9 mouse cellular contexts compared by ENCODE assay signal in genomic region chr11:54867049-54867385, GRCm38 (mm10). TPM values are rescaled to one million over a fixed set of nuclear protein-coding genes. Genes with fewer than 3 reads are reported as not detected.
DNase-seq lines count a peak whose midpoint lies in the region; ATAC-seq and TF ChIP-seq lines count a peak whose summit lies in the region.
"Had no signal": no experiment of that assay in that cellular context is flagged by ENCODE, and none has a peak within 500 bp of the region (broad histone marks: within the 10 kb centered on the region; RNA-seq: fewer than 3 reads in every experiment).

No protein-coding gene starts in this region.

- peak overlapping the region; percentile 84 for H3K4me3 ChIP-seq in C2C12 (ENCODE audit: insufficient read depth, poor library complexity, severe bottlenecking)
- H3K4me3 ChIP-seq in embryonic fibroblast, embryonic 13.5 days (ENCODE audit: insufficient read depth, low read length), result peak overlapping the region; percentile 92
- peak overlapping the region; percentile 68 for H3K4me3 ChIP-seq in kidney, embryonic 15.5 days (replicated peaks)
- peak overlapping the region; percentile 97 for H3K4me3 ChIP-seq in megakaryocyte, embryonic 14.5 days (replicated peaks)

- no peak for TF ChIP-seq CTCF in C2C12 (IDR thresholded peaks at IDR 0.05; ENCODE audit: control insufficient read depth, insufficient read depth, insufficient read length)
- TF ChIP-seq CTCF in embryonic fibroblast, embryonic 13.5 days (IDR thresholded peaks at IDR 0.05; ENCODE audit: borderline replicate concordance, insufficient read depth, low read length), result no peak

- H3K79me2 ChIP-seq in C2C12 (ENCODE audit: control insufficient read depth, insufficient read depth), result peaks cover 44% of the 10 kb centered on the region

- no peaks in the 10 kb centered on the region for H3K27me3 ChIP-seq in C2C12 (ENCODE audit: control insufficient read depth, insufficient read depth, insufficient read length)
- no peaks in the 10 kb centered on the region for H3K27me3 ChIP-seq in kidney, embryonic 15.5 days
- no peaks in the 10 kb centered on the region for H3K27me3 ChIP-seq in megakaryocyte, embryonic 14.5 days (replicated peaks)
- H3K27me3 ChIP-seq: Patski had no signal

- H3K9me3 ChIP-seq in kidney, embryonic 15.5 days (replicated peaks), result no peaks in the 10 kb centered on the region
- no peaks in the 10 kb centered on the region for H3K9me3 ChIP-seq in megakaryocyte, embryonic 14.5 days

- peak overlapping the region; percentile 65 for H3K4me2 ChIP-seq in kidney, embryonic 15.5 days

- H3K79me3 ChIP-seq in C2C12 (ENCODE audit: low read depth), result peaks cover 32% of the 10 kb centered on the region

- H3K4me1 ChIP-seq in embryonic fibroblast, embryonic 13.5 days (ENCODE audit: control insufficient read depth, insufficient read depth, low read length), result peaks cover 15% of the 10 kb centered on the region; the same call in 1 of the 2 replicates
- H3K4me1 ChIP-seq in kidney, embryonic 15.5 days, result peaks cover 39% of the 10 kb centered on the region
- peaks cover 66% of the 10 kb centered on the region for H3K4me1 ChIP-seq in megakaryocyte, embryonic 14.5 days

- H3K27ac ChIP-seq in embryonic fibroblast, embryonic 13.5 days (ENCODE audit: insufficient read depth, low read length), result peak overlapping the region; percentile 72
- peak overlapping the region; percentile 90 for H3K27ac ChIP-seq in kidney, embryonic 15.5 days

- ATAC-seq in kidney, embryonic 15.5 days (replicated peaks; ENCODE audit: low FRiP score), result peak; percentile 50

- DNase-seq in embryo, embryonic 10 days (ENCODE audit: low spot score), result peak; percentile 63
- DNase-seq in embryo, embryonic 10.5 days (ENCODE audit: low spot score), result no peak
- no peak for DNase-seq in layer of hippocampus, postnatal 25 days (ENCODE audit: extremely low spot score in 1 of 2, low spot score in 1 of 2)
- DNase-seq in urinary bladder, postnatal 10 days (ENCODE audit: low spot score), result no peak

- peaks cover 42% of the 10 kb centered on the region for H3K36me3 ChIP-seq in C2C12 (ENCODE audit: control insufficient read depth, insufficient read depth)
- H3K36me3 ChIP-seq in kidney, embryonic 15.5 days, result peaks cover 26% of the 10 kb centered on the region
- peaks cover 25% of the 10 kb centered on the region for H3K36me3 ChIP-seq in megakaryocyte, embryonic 14.5 days (replicated peaks; ENCODE audit: low read length)

- TF ChIP-seq POLR2A in embryonic fibroblast, embryonic 13.5 days (IDR thresholded peaks at IDR 0.05; ENCODE audit: low read depth, low read length), result 0 out of 2 replicates have a peak, but pooled peaks have one; percentile 0

- peak overlapping the region; percentile 99 for H3ac ChIP-seq in C2C12 (ENCODE audit: control insufficient read depth, insufficient read length, low read depth)

- H3K9ac ChIP-seq in kidney, embryonic 15.5 days, result peak overlapping the region; percentile 97

- WGBS in kidney, embryonic 15.5 days, result under 1% methylated on average over 5 of the region's 5 CpGs

TF ChIP-seq in C2C12, 6 proteins besides CTCF, POLR2A, EP300 and RAD21:
- TF ChIP-seq FOSL1 (IDR thresholded peaks at IDR 0.05; ENCODE audit: insufficient read depth, low read length, poor library complexity, severe bottlenecking) (no peak), MYOG (IDR thresholded peaks at IDR 0.05; ENCODE audit: control insufficient read depth, extremely low read depth, insufficient read length) (no peak), MYOD1 (IDR thresholded peaks at IDR 0.05; ENCODE audit: control insufficient read depth, insufficient read length, low read depth) (no peak), CEBPB (IDR thresholded peaks at IDR 0.05; ENCODE audit: low read depth) (no peak), MAX (IDR thresholded peaks at IDR 0.05) (no peak), USF1 (IDR thresholded peaks at IDR 0.05; ENCODE audit: low read depth) (no peak)
TF ChIP-seq in C2C12: peak in this region for 0.

RNA-seq across cellular contexts. Expression of gene Hint1, which starts 0.8 kb away (rescaled TPM):
- polyA plus RNA-seq in C2C12 (2012; fragmentation: generic; extraction: Trizol), result 1,165 TPM
- 330 and 372 TPM in 2 replicates for polyA plus RNA-seq in embryonic fibroblast, embryonic 13.5 days (2011; ENCODE audit: insufficient read length, low read depth, missing spikeins)
- polyA plus RNA-seq in kidney, embryonic 15.5 days (2015; fragmentation: Nextera tagmentation; extraction: Ambion mirVana), result 683 and 778 TPM in 2 replicates
- polyA plus RNA-seq in megakaryocyte, embryonic 14.5 days (2012; ENCODE audit: insufficient read depth, low replicate concordance), result 289 and 879 TPM in 2 replicates
- 100 to 1,000 TPM; 262 to 295 TPM for total RNA-seq in layer of hippocampus, postnatal 25 days (2021)

RNA-seq across cellular contexts. Expression of gene Lyrm7, which starts 6.3 kb away (rescaled TPM):
- 0.25 TPM for polyA plus RNA-seq in C2C12 (2012; fragmentation: generic; extraction: Trizol)
- polyA plus RNA-seq in embryonic fibroblast, embryonic 13.5 days (2011; ENCODE audit: insufficient read length, low read depth, missing spikeins), result 8.7 and 15.9 TPM in 2 replicates
- 5.3 and 8.6 TPM in 2 replicates for polyA plus RNA-seq in kidney, embryonic 15.5 days (2015; fragmentation: Nextera tagmentation; extraction: Ambion mirVana)
- 0.13 and 0.70 TPM in 2 replicates for polyA plus RNA-seq in megakaryocyte, embryonic 14.5 days (2012; ENCODE audit: insufficient read depth, low replicate concordance)
- total RNA-seq in layer of hippocampus, postnatal 25 days (2021), result 10 to 100 TPM; 24.0 to 41.7 TPM

RNA-seq across cellular contexts. Expression of gene Gpx3, which starts 35.2 kb away (rescaled TPM):
- polyA plus RNA-seq in C2C12 (2012; fragmentation: generic; extraction: Trizol), result 2.0 TPM
- 58.7 and 65.8 TPM in 2 replicates for polyA plus RNA-seq in embryonic fibroblast, embryonic 13.5 days (2011; ENCODE audit: insufficient read length, low read depth, missing spikeins)
- 156 and 157 TPM in 2 replicates for polyA plus RNA-seq in kidney, embryonic 15.5 days (2015; fragmentation: Nextera tagmentation; extraction: Ambion mirVana)
- polyA plus RNA-seq in megakaryocyte, embryonic 14.5 days (2012; ENCODE audit: insufficient read depth, low replicate concordance), result 21.7 and 34.2 TPM in 2 replicates
- 1 to 10 TPM; 4.6 to 5.6 TPM for total RNA-seq in layer of hippocampus, postnatal 25 days (2021)
